Mouse (Mus musculus): Measurements from ENCODE around the gene Gna14.

DNA sequence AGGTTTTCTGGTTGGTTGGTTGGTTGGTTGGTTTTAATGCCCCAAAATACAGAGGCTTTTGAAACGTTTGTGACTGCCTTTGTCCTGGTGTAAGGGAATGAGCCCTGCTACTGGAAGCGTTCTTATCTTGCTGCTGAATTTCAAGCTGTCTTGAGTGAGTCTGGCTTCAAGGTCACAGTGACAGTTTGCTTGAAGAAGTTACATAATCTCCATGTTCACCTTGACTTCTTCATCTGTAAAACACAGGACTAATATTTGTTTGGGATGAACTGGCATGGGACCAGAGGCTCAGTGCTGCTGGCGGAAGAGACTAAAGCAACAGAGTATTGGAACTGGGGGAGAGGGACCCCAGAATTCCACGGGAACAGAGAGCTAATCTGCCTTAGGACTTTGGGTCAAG lies 94.4 kb downstream of the Gna14 start:
- TF ChIP-seq POLR2A (IDR thresholded peaks at IDR 0.05; ENCODE audit: insufficient read depth, low read length) (no peak), CTCF (IDR thresholded peaks at IDR 0.05; ENCODE audit: low read depth, low read length) (no peak)
